Mouse (Mus musculus) heart, embryonic 14.5 days (tissue): ENCODE results near the gene Fnip1. TPM values are rescaled to one million over a fixed set of nuclear protein-coding genes. Genes with fewer than 3 reads are reported as not detected.

Source experiments
- ATAC-seq: fragments of 200-750 bp; cut with Nextera tagmentation; 2 replicates; pipeline ENCODE4 v1.8.0; 2017; ENCODE audit warnings: low read depth, moderate TSS enrichment; ENCODE audit not compliant: insufficient number of reproducible peaks, insufficient read depth, low FRiP score
- H3K27ac ChIP-seq, 2 experiments: fragments of 200-500 bp in 1 of 2; fragments of 300-500 bp in 1 of 2; sonication (generic) in 1 of 2; replicated peaks in 1 of 2; 2 replicates each; pipeline ENCODE4 v1.5.1; 2012 to 2014; ENCODE audit warnings: low read depth in 2 of 2, low read length in 2 of 2, control low read depth in 1 of 2, mild to moderate bottlenecking in 1 of 2, mixed read lengths in 1 of 2; ENCODE audit not compliant: control insufficient read depth in 1 of 2, insufficient read depth in 1 of 2
- H3K27me3 ChIP-seq: fragments of 300-500 bp; sonication (generic); 2 replicates; pipeline ENCODE4 v1.6.1; 2014; ENCODE audit warnings: mild to moderate bottlenecking, low read length, control low read depth; ENCODE audit not compliant: control insufficient read depth, insufficient read depth
- H3K36me3 ChIP-seq: fragments of 300-500 bp; sonication (generic); 2 replicates; pipeline ENCODE4 v1.6.1; 2014; ENCODE audit warnings: mild to moderate bottlenecking, control low read depth, low read length, mixed read lengths; ENCODE audit not compliant: control insufficient read depth, insufficient read depth
- H3K4me1 ChIP-seq, 2 experiments: fragments of 200-500 bp in 1 of 2; fragments of 300-500 bp in 1 of 2; sonication (generic) in 1 of 2; 2 replicates each; pipeline ENCODE4 v1.6.1; 2012 to 2014; ENCODE audit warnings: low read length in 2 of 2, control low read depth in 1 of 2, mixed read lengths in 1 of 2; ENCODE audit not compliant: control insufficient read depth in 2 of 2, insufficient read depth in 2 of 2
- H3K4me2 ChIP-seq: fragments of 300-500 bp; sonication (generic); 2 replicates; pipeline ENCODE4 v1.6.1; 2014; ENCODE audit warnings: mild to moderate bottlenecking, low read length
- H3K4me3 ChIP-seq, 2 experiments: fragments of 200-500 bp in 1 of 2; fragments of 300-500 bp in 1 of 2; sonication (generic) in 1 of 2; 2 replicates each; pipeline ENCODE4 v1.5.1; 2012 to 2014; ENCODE audit warnings: low read length in 2 of 2, mild to moderate bottlenecking in 2 of 2, control low read depth in 1 of 2, low read depth in 1 of 2, moderate library complexity in 1 of 2; ENCODE audit not compliant: control insufficient read depth in 1 of 2, insufficient read depth in 1 of 2
- H3K9ac ChIP-seq: fragments of 300-500 bp; sonication (generic); 2 replicates; pipeline ENCODE4 v1.6.1; 2014; ENCODE audit warnings: mild to moderate bottlenecking, low read length
- H3K9me3 ChIP-seq: fragments of 300-500 bp; sonication (generic); 2 replicates; pipeline ENCODE4 v1.6.1; 2016; ENCODE audit warnings: low read length, control low read depth; ENCODE audit not compliant: control insufficient read depth
- WGBS: fragments of 180-500 bp; shearing (Covaris S2); extraction: QIAGEN DNeasy Blood & Tissue Kit; methylation state at CpG from one replicate; pipeline ENCODE4 v1.1.7; 2014; 5-methylcytosine and 5-hydroxymethylcytosine counted together
- polyA plus RNA-seq: library from polyadenylated mRNA; unstranded; fragments of >200 nt; fragmentation: Nextera tagmentation; extraction: Ambion mirVana; gene quantifications from 2 replicates; pipeline ENCODE4 v1.2.1, GENCODE M21; 2014

Gene Fnip1
- polyA plus RNA-seq, 1 experiment from 2014 or later, result 11.0 TPM

- peaks cover 58% of the 10 kb centered on the region for H3K36me3 ChIP-seq
- H3K27me3 ChIP-seq, result no peaks in the 10 kb centered on the region
- WGBS, result 81% methylated on average over 5 of the region's 5 CpGs
- no peak for ATAC-seq
- H3K9me3 ChIP-seq, result no peaks in the 10 kb centered on the region
- H3K4me1 ChIP-seq, result peaks cover 0 to 6% of the 10 kb centered on the region in 2 experiments; a peak in 2 of 4 replicates
- H3K4me3 ChIP-seq, result no peak overlapping the region
- H3K9ac ChIP-seq, result no peak overlapping the region
- no peak overlapping the region for H3K4me2 ChIP-seq
- no peak overlapping the region for H3K27ac ChIP-seq
Observed at GRCm38 (mm10) chr11:54499838-54500237, 61.8 kb downstream of the Fnip1 start.

GRCm38 (mm10) chr11:54502546-54503245 is 64.7 kb downstream of the Fnip1 start:
- no peak for ATAC-seq
- H3K4me2 ChIP-seq, result no peak overlapping the region
- H3K36me3 ChIP-seq, result peaks cover 62% of the 10 kb centered on the region
- no peak overlapping the region for H3K4me3 ChIP-seq
- 48% methylated on average over 4 of the region's 4 CpGs for WGBS
- peaks cover 0 to 6% of the 10 kb centered on the region in 2 experiments; a peak in 2 of 4 replicates for H3K4me1 ChIP-seq
- H3K27me3 ChIP-seq, result no peaks in the 10 kb centered on the region
- no peak overlapping the region for H3K9ac ChIP-seq
- H3K27ac ChIP-seq, result no peak overlapping the region; a peak in 1 of 4 replicates
- H3K9me3 ChIP-seq, result no peaks in the 10 kb centered on the region

- Histone ChIP-seq H3K4me1 (no peaks in the 10 kb centered on the region), H3K27me3 (no peaks in the 10 kb centered on the region), H3K9ac (no peak overlapping the region), H3K4me2 (no peak overlapping the region), H3K4me3 (no peak overlapping the region), H3K9me3 (no peaks in the 10 kb centered on the region), H3K27ac (no peak overlapping the region), H3K36me3 (peaks cover 35% of the 10 kb centered on the region)
- ATAC-seq, result no peak
Observed at GRCm38 (mm10) chr11:54513584-54513983, 75.6 kb downstream of the Fnip1 start.

- Histone ChIP-seq H3K4me3 (peak overlapping the region; percentile 62 to 78), H3K9ac (peak overlapping the region; percentile 79), H3K4me2 (peak overlapping the region; percentile 78), H3K4me1 (peaks cover 5 to 33% of the 10 kb centered on the region in 2 experiments), H3K27me3 (no peaks in the 10 kb centered on the region), H3K27ac (peak overlapping the region; percentile 95 to 98), H3K9me3 (no peaks in the 10 kb centered on the region), H3K36me3 (no peaks in the 10 kb centered on the region)
- no peak for ATAC-seq
- under 1% methylated on average over 18 of the region's 18 CpGs for WGBS
Observed at GRCm38 (mm10) chr11:54521927-54522528, 84.0 kb downstream of the Fnip1 start.

GRCm38 (mm10) chr11:54522529-54523430 is 84.8 kb downstream of the Fnip1 start, which contains the start of gene Rapgef6:
TSS of gene Rapgef6 (plus strand) at chr11:54522847.
- WGBS, result under 1% methylated on average over 73 of the region's 73 CpGs
- Histone ChIP-seq H3K4me3 (peak within 1 kb of the TSS; percentile 78 to 98), H3K4me2 (peak within 1 kb of the TSS; percentile 78), H3K9ac (peak within 1 kb of the TSS; percentile 89), H3K36me3 (no peaks in the 10 kb centered on the region), H3K4me1 (peaks cover 5 to 35% of the 10 kb centered on the region in 2 experiments), H3K9me3 (no peaks in the 10 kb centered on the region), H3K27me3 (no peaks in the 10 kb centered on the region), H3K27ac (peak within 1 kb of the TSS; percentile 95 to 98)
- ATAC-seq, result peak; percentile 93

- H3K4me2 ChIP-seq, result peak overlapping the region; percentile 69
- no peaks in the 10 kb centered on the region for H3K27me3 ChIP-seq
- H3K4me1 ChIP-seq, result peaks cover 5 to 36% of the 10 kb centered on the region in 2 experiments
- H3K27ac ChIP-seq, result peak overlapping the region; percentile 95 to 97
- WGBS, result 12% methylated on average over 10 of the region's 10 CpGs
- no peak for ATAC-seq
- H3K36me3 ChIP-seq, result no peaks in the 10 kb centered on the region
- H3K9me3 ChIP-seq, result no peaks in the 10 kb centered on the region
- peak overlapping the region; percentile 89 for H3K9ac ChIP-seq
- peak overlapping the region; percentile 78 to 98 for H3K4me3 ChIP-seq
Observed at GRCm38 (mm10) chr11:54523431-54524001, 85.5 kb downstream of the Fnip1 start.

GRCm38 (mm10) chr11:54528002-54528401 is 90.0 kb downstream of the Fnip1 start:
- Histone ChIP-seq H3K4me1 (peaks cover 12 to 54% of the 10 kb centered on the region in 2 experiments), H3K36me3 (no peaks in the 10 kb centered on the region), H3K4me3 (no peak overlapping the region), H3K4me2 (no peak overlapping the region), H3K27ac (no peak overlapping the region), H3K9me3 (no peaks in the 10 kb centered on the region), H3K9ac (no peak overlapping the region), H3K27me3 (no peaks in the 10 kb centered on the region)
- 77% methylated on average over 2 of the region's 2 CpGs for WGBS
- ATAC-seq, result no peak
